Mouse (Mus musculus) layer of hippocampus, adult 9-10 months (tissue): Measurements from ENCODE around the gene Gm10490.

Experiments used
- DNase-seq: peaks from one replicate; pipeline ENCODE4 v3.0.0; 2022; ENCODE audit warnings: low spot score

The Gm10490 gene

GRCm38 (mm10) chrX:7927116-7927515 lies 17.8 kb downstream of the Gm10490 start:
- no peak for DNase-seq

- DNase-seq = no peak
Observed at GRCm38 (mm10) chrX:7928270-7928790, 19.0 kb downstream of the Gm10490 start, which contains the start of gene Eras. Gene Eras (minus strand): TSS chrX:7928607.

- no peak for DNase-seq
Observed at GRCm38 (mm10) chrX:7936874-7937273, 27.5 kb downstream of the Gm10490 start.

- no peak for DNase-seq
Observed at GRCm38 (mm10) chrX:7937667-7938066, 28.3 kb downstream of the Gm10490 start.

- DNase-seq = no peak
Observed at GRCm38 (mm10) chrX:7945618-7946017, 36.3 kb downstream of the Gm10490 start.

- DNase-seq = no peak
Observed at GRCm38 (mm10) chrX:7947108-7947899, 38.0 kb downstream of the Gm10490 start, which contains the start of gene Hdac6. Gene Hdac6 (minus strand): TSS chrX:7947889.

- DNase-seq = peak; percentile 92
Observed at GRCm38 (mm10) chrX:7947900-7948492, 38.7 kb downstream of the Gm10490 start.

GRCm38 (mm10) chrX:7950091-7950490 lies 40.7 kb downstream of the Gm10490 start:
- no peak for DNase-seq

- DNase-seq = no peak
Observed at GRCm38 (mm10) chrX:7958868-7959267, 49.5 kb downstream of the Gm10490 start.
